Mouse (Mus musculus) limb, embryonic 13.5 days (tissue): ENCODE results near the gene Slfn4. TPM values are rescaled to one million over a fixed set of nuclear protein-coding genes. Genes with fewer than 3 reads are reported as not detected.
"Not testable (repeated sequence)": the region's sequence is repeated elsewhere in the genome, so short reads cannot be mapped to it uniquely, and the experiment has no call there.

Experiments
- ATAC-seq: fragments of 200-750 bp; cut with Nextera tagmentation; 2 replicates; pipeline ENCODE4 v1.8.0; 2017; ENCODE audit warnings: low read depth, moderate number of reproducible peaks, moderate TSS enrichment; ENCODE audit not compliant: low FRiP score
- H3K27ac ChIP-seq: fragments of 300-500 bp; sonication (generic); 2 replicates; pipeline ENCODE4 v1.5.1; 2015; ENCODE audit warnings: inconsistent platforms, mild to moderate bottlenecking, moderate library complexity
- H3K27me3 ChIP-seq: fragments of 300-500 bp; sonication (generic); 2 replicates; pipeline ENCODE4 v1.6.1; 2015; ENCODE audit warnings: mild to moderate bottlenecking, inconsistent platforms
- H3K36me3 ChIP-seq: fragments of 300-500 bp; sonication (generic); 2 replicates; pipeline ENCODE4 v1.6.1; 2015; ENCODE audit warnings: inconsistent platforms, mild to moderate bottlenecking, moderate library complexity
- H3K4me1 ChIP-seq: fragments of 300-500 bp; sonication (generic); 2 replicates; pipeline ENCODE4 v1.6.1; 2015; ENCODE audit warnings: inconsistent platforms
- H3K4me2 ChIP-seq: fragments of 300-500 bp; sonication (generic); replicated peaks from 2 replicates; pipeline ENCODE4 v1.6.1; 2015; ENCODE audit warnings: inconsistent platforms, mild to moderate bottlenecking, moderate library complexity
- H3K4me3 ChIP-seq: fragments of 300-500 bp; sonication (generic); 2 replicates; pipeline ENCODE4 v1.5.1; 2015; ENCODE audit warnings: moderate library complexity, mild to moderate bottlenecking, inconsistent platforms
- H3K9ac ChIP-seq: fragments of 300-500 bp; sonication (generic); 2 replicates; pipeline ENCODE4 v1.6.1; 2015; ENCODE audit warnings: mild to moderate bottlenecking, inconsistent platforms
- H3K9me3 ChIP-seq: fragments of 300-500 bp; sonication (generic); 2 replicates; pipeline ENCODE4 v1.6.1; 2016; ENCODE audit warnings: inconsistent platforms
- WGBS: fragments of 180-500 bp; shearing (Covaris S2); methylation state at CpG from one replicate; pipeline ENCODE4 v1.1.7; 2015; 5-methylcytosine and 5-hydroxymethylcytosine counted together
- polyA plus RNA-seq: library from polyadenylated mRNA; unstranded; fragments of >200 nt; fragmentation: Nextera tagmentation; extraction: Ambion mirVana; gene quantifications from 2 replicates; pipeline ENCODE4 v1.2.1, GENCODE M21; 2015

The Slfn4 gene
- polyA plus RNA-seq, 1 experiment from 2014 or later, result 0.29 TPM

DNA sequence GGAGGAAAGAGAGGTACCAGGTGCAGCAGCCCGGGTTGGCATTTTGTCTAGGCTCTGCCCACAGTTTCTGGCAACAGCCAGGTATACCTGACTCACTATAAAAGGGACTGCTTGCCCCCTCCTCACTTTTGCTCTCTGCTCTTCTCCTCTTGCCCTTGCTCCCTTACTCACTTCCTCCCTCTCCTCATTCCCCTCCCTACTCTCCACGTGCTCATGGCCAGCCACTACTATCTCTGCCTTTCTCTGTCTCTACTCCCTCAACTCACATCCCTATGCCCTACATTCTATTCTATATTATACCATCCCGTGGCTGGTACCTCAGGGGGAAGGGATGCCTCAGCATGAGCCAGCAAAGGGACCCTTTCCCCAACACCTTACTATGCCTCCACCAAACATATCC lies 49.8 kb downstream of the Slfn4 start:
- Histone ChIP-seq H3K9ac (no peak overlapping the region), H3K4me3 (no peak overlapping the region), H3K4me1 (no peaks in the 10 kb centered on the region), H3K27me3 (no peaks in the 10 kb centered on the region), H3K36me3 (no peaks in the 10 kb centered on the region), H3K27ac (no peak overlapping the region), H3K9me3 (no peaks in the 10 kb centered on the region), H3K4me2 (no peak overlapping the region)
- 72% methylated on average over 3 of the region's 3 CpGs for WGBS
- ATAC-seq, result no peak

- no peak for ATAC-seq
These were observed 50.5 kb downstream of the Slfn4 start for GRCm38 (mm10) chr11:83225371-83225960.

DNA sequence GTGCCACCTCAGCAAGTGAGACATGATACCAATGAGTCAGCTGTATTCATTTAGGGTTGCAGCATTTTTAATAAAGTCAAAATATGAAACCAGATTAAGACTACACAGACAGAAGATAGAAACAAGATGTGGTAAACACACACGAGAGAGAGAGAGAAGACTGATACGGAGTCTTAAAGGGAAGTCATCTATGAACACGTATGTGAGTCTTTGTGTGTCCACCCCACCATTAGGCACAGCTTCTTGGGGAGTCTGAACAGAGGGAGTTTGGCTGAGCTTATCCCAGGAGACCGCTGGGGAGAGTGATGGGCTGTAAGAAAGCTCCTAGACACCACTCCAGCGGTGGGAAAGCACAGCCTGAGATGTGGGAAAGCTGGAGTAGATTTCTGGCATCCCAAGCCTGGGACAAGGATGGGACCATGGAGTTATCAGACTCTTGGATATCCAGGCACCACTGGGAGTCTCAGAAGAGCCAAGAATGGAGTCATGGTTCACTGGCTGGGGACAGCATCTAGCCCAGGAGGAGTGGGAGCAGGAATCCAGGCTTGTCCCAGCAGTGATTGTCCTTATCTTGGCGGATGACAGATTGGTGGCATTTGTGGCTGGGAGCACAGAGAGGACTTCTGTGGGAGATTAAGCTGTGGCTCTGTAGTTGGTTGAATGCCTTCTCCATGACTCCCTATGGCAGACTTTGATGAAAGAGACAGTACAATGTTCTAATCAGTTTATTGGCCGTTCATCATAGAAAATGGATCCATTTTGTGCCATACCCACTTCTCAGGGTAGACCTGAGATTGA lies 53.1 kb downstream of the Slfn4 start:
- no peaks in the 10 kb centered on the region for H3K36me3 ChIP-seq
- no peak overlapping the region for H3K4me2 ChIP-seq
- WGBS, result 84% methylated on average over 7 of the region's 7 CpGs
- no peaks in the 10 kb centered on the region for H3K27me3 ChIP-seq
- no peaks in the 10 kb centered on the region for H3K4me1 ChIP-seq
- H3K27ac ChIP-seq, result no peak overlapping the region
- no peak for ATAC-seq
- no peak overlapping the region for H3K9ac ChIP-seq
- no peaks in the 10 kb centered on the region for H3K9me3 ChIP-seq
- no peak overlapping the region for H3K4me3 ChIP-seq

More at GRCm38 (mm10) chr11:83225371-83225960, 50.5 kb downstream of the Slfn4 start:
- H3K9ac ChIP-seq, result no peak overlapping the region
- no peaks in the 10 kb centered on the region for H3K27me3 ChIP-seq
- H3K27ac ChIP-seq, result no peak overlapping the region
- WGBS, result 87% methylated on average over 9 of the region's 9 CpGs
- no peak overlapping the region for H3K4me2 ChIP-seq
- H3K4me1 ChIP-seq, result no peaks in the 10 kb centered on the region
- H3K4me3 ChIP-seq, result no peak overlapping the region
- no peaks in the 10 kb centered on the region for H3K9me3 ChIP-seq
- no peaks in the 10 kb centered on the region for H3K36me3 ChIP-seq

DNA sequence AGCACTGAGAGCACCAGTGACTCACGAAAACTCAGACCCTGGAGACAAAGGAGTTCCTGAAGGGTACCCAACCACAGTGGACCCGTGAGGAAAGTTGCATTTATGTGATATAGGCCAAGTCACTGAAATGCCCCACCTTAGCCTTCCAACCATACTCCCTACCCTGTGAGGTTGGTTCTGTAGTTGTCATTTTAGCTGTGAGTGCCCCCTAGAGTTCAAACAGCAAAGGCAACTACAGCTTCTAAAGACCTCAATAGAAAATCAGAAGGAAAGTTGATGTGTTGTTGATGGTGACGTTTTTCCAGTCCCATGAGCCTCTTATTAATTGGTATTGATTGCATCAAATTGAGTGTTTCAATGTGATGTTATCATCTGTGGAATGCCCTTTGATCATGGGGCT lies 56.0 kb downstream of the Slfn4 start:
- no peak overlapping the region for H3K4me2 ChIP-seq
- WGBS, result 71% methylated on average over 3 of the region's 3 CpGs

GRCm38 (mm10) chr11:83233621-83234020 lies 58.6 kb downstream of the Slfn4 start:
- H3K4me2 ChIP-seq, H3K9ac ChIP-seq, H3K4me1 ChIP-seq, H3K36me3 ChIP-seq, H3K27ac ChIP-seq, H3K9me3 ChIP-seq, H3K27me3 ChIP-seq, ATAC-seq, H3K4me3 ChIP-seq: not testable (repeated sequence)
- WGBS, result 62% methylated on average over 5 of the region's 5 CpGs

More for the DNA sequence above, 56.0 kb downstream of the Slfn4 start:
- H3K36me3 ChIP-seq, result no peaks in the 10 kb centered on the region
- no peaks in the 10 kb centered on the region for H3K9me3 ChIP-seq
- no peak overlapping the region for H3K4me3 ChIP-seq
- no peaks in the 10 kb centered on the region for H3K27me3 ChIP-seq
- H3K4me1 ChIP-seq, result no peaks in the 10 kb centered on the region
- H3K9ac ChIP-seq, result no peak overlapping the region
- no peak for ATAC-seq
- no peak overlapping the region for H3K27ac ChIP-seq

DNA sequence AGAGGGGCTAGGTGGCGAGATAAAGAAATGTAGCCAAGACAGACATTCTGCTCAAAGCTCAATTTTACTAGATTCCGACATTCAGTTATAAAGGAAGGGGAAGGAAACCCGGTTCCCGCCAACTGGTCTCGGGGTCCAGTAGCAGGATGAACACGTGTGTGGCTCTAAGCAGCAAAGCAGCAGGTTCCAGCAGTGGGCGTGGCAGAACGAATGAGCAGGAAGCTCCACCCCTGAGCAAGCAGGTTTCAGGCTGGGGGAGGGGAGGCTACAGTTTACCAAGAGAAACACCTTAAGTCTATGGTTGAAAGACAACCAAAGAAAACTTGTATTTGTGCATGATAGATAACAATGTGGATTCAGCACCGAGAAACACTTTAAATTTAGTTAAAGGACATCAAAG lies 62.4 kb downstream of the Slfn4 start:
- not testable (repeated sequence) for H3K9ac ChIP-seq, H3K4me2 ChIP-seq, H3K36me3 ChIP-seq, H3K27ac ChIP-seq, H3K4me3 ChIP-seq, H3K4me1 ChIP-seq, H3K9me3 ChIP-seq, H3K27me3 ChIP-seq, ATAC-seq
- WGBS, result 85% methylated on average over 9 of the region's 9 CpGs

GRCm38 (mm10) chr11:83238389-83238788 lies 63.4 kb downstream of the Slfn4 start:
- Histone ChIP-seq H3K4me3 (no peak overlapping the region), H3K9me3 (peaks cover 8% of the 10 kb centered on the region; the same call in 1 of the 2 replicates), H3K4me1 (no peaks in the 10 kb centered on the region), H3K27ac (no peak overlapping the region), H3K9ac (no peak overlapping the region), H3K36me3 (no peaks in the 10 kb centered on the region), H3K27me3 (no peaks in the 10 kb centered on the region), H3K4me2 (no peak overlapping the region)
- 92% methylated on average over 2 of the region's 2 CpGs for WGBS
- no peak for ATAC-seq

- Histone ChIP-seq H3K27me3 (no peaks in the 10 kb centered on the region), H3K9me3 (peaks cover 8% of the 10 kb centered on the region; the same call in 1 of the 2 replicates), H3K4me2 (no peak overlapping the region), H3K27ac (no peak overlapping the region), H3K4me1 (no peaks in the 10 kb centered on the region), H3K36me3 (no peaks in the 10 kb centered on the region), H3K9ac (no peak overlapping the region), H3K4me3 (no peak overlapping the region)
- no peak for ATAC-seq
- 12% methylated on average over 2 of the region's 2 CpGs for WGBS
These were observed 64.8 kb downstream of the Slfn4 start for GRCm38 (mm10) chr11:83239811-83240210.

Other genes with a start within 250 kb of the Slfn4 start
- gene Slfn5, start 223.8 kb upstream of the Slfn4 start, polyA plus RNA-seq, result 1.0 and 1.3 TPM in 2 replicates
- 14.4 and 17.1 TPM in 2 replicates for gene Slfn9, start 183.4 kb upstream of the Slfn4 start, polyA plus RNA-seq
- 0.36 and 0.39 TPM in 2 replicates for gene Slfn8, start 154.4 kb upstream of the Slfn4 start, polyA plus RNA-seq
- 2.7 and 3.2 TPM in 2 replicates for gene Slfn2, start 110.1 kb upstream of the Slfn4 start, polyA plus RNA-seq
- 0.10 TPM in 1 of 2 replicates, not detected in the other for gene Slfn1, start 58.3 kb upstream of the Slfn4 start, polyA plus RNA-seq
- gene Slfn3, start 16.1 kb downstream of the Slfn4 start, polyA plus RNA-seq, result 0.65 and 0.68 TPM in 2 replicates
- gene Slfn14, start 111.5 kb downstream of the Slfn4 start, polyA plus RNA-seq, result 0.15 and 0.29 TPM in 2 replicates
- gene Ap2b1, start 123.8 kb downstream of the Slfn4 start, polyA plus RNA-seq, result 51.6 and 57.8 TPM in 2 replicates
- 16.0 and 16.2 TPM in 2 replicates for gene Pex12, start 127.4 kb downstream of the Slfn4 start, polyA plus RNA-seq
- gene Rasl10b, start 234.0 kb downstream of the Slfn4 start, polyA plus RNA-seq, result 3.7 and 4.1 TPM in 2 replicates